Comparison of ENCODE assay signal across 33 mouse cellular contexts in genomic region chr2:172306544-172306943, GRCm38 (mm10). TPM values are rescaled to one million over a fixed set of nuclear protein-coding genes. Genes with fewer than 3 reads are reported as not detected.
"Had no signal": no experiment of that assay in that cellular context is flagged by ENCODE, and none has a peak within 500 bp of the region (broad histone marks: within the 10 kb centered on the region; RNA-seq: fewer than 3 reads in every experiment).

No protein-coding gene starts in this region.

- H3K36me3 ChIP-seq: heart, embryonic 13.5 days; heart, embryonic 15.5 days; hindbrain, embryonic 13.5 days; hindbrain, embryonic 15.5 days; limb, embryonic 13.5 days; limb, embryonic 15.5 days; liver, embryonic 12.5 days had no signal

- H3K4me1 ChIP-seq: heart, embryonic 13.5 days; heart, embryonic 15.5 days; hindbrain, embryonic 15.5 days; limb, embryonic 15.5 days had no signal

- ATAC-seq: hindbrain, postnatal 0 days; intestine, embryonic 16.5 days; liver, embryonic 12.5 days had no signal

- H3K9ac ChIP-seq: heart, embryonic 13.5 days; heart, embryonic 15.5 days; hindbrain, embryonic 13.5 days; hindbrain, embryonic 15.5 days; limb, embryonic 13.5 days; limb, embryonic 15.5 days; liver, embryonic 12.5 days; liver, embryonic 14.5 days had no signal

- H3K9me3 ChIP-seq: heart, embryonic 13.5 days; heart, embryonic 15.5 days; hindbrain, embryonic 13.5 days; hindbrain, embryonic 15.5 days; limb, embryonic 13.5 days; limb, embryonic 15.5 days; liver, embryonic 12.5 days had no signal

- H3K27me3 ChIP-seq: heart, embryonic 13.5 days; heart, embryonic 15.5 days; hindbrain, embryonic 13.5 days; hindbrain, embryonic 15.5 days; limb, embryonic 13.5 days; limb, embryonic 15.5 days had no signal

- H3K27ac ChIP-seq: heart, adult 2 months; heart, embryonic 13.5 days; heart, embryonic 15.5 days; hindbrain, embryonic 13.5 days; hindbrain, embryonic 15.5 days; hindbrain, postnatal 0 days; limb, embryonic 13.5 days; limb, embryonic 15.5 days; liver, embryonic 12.5 days; liver, embryonic 14.5 days had no signal

- H3K4me2 ChIP-seq: heart, embryonic 11.5 days; heart, embryonic 13.5 days; heart, embryonic 15.5 days; hindbrain, embryonic 13.5 days; hindbrain, embryonic 15.5 days; limb, embryonic 13.5 days; limb, embryonic 15.5 days; liver, embryonic 12.5 days had no signal

- H3K4me3 ChIP-seq: heart, adult 2 months; heart, embryonic 13.5 days; heart, embryonic 15.5 days; hindbrain, embryonic 13.5 days; hindbrain, embryonic 15.5 days; limb, embryonic 13.5 days; limb, embryonic 15.5 days; liver, embryonic 12.5 days had no signal

- DNase-seq: gastrocnemius, postnatal 14 days; gastrocnemius, postnatal 36 days; heart, adult 11 months; heart, adult 2 months; heart, postnatal 14 days; heart, postnatal 36 days; kidney, adult 2 months; kidney, postnatal 10 days; kidney, postnatal 25 days; layer of hippocampus, adult 9-11 months; layer of hippocampus, postnatal 36 days; left cerebral cortex, postnatal 4 days had no signal

RNA-seq across cellular contexts. Expression of gene Mc3r, which starts 58.3 kb away (rescaled TPM):
- total RNA-seq: gastrocnemius, adult 18-20 months; gastrocnemius, adult 8-10 months; gastrocnemius, postnatal 14 days; gastrocnemius, postnatal 36 days; heart, adult 2 months; heart, postnatal 14 days; heart, postnatal 36 days; hematopoietic stem cell, adult 5-6 weeks; layer of hippocampus, postnatal 36 days; liver, adult 2 months had no signal
- polyA plus RNA-seq: gonadal fat pad, adult 2 months; heart, adult 2 months; heart, embryonic 13.5 days; heart, embryonic 15.5 days; heart, postnatal 0 days; hindbrain, embryonic 11.5 days; intestine, embryonic 14.5 days; intestine, embryonic 16.5 days; kidney, adult 2 months; large intestine, adult 2 months; limb, embryonic 11.5 days; limb, embryonic 15.5 days; liver, adult 2 months; liver, embryonic 14.5 days had no signal
